ENCODE assay signal across 12 mouse cellular contexts in genomic region chr10:32290487-32290886, GRCm38 (mm10).
"Had no signal": no experiment of that assay in that cellular context is flagged by ENCODE, and none has a peak within 500 bp of the region (broad histone marks: within the 10 kb centered on the region; RNA-seq: fewer than 3 reads in every experiment).

No protein-coding gene starts in this region.

- DNase-seq: kidney, adult 18-20 months; kidney, adult 9 months; kidney, postnatal 14 days; kidney, postnatal 4 days; liver; lung, adult 18-20 months; lung, postnatal 10 days; lung, postnatal 36 days; right cerebral cortex, postnatal 14 days; thymus, adult 2 months; thymus, postnatal 14 days; thymus, postnatal 4 days had no signal
